Mouse (Mus musculus): ENCODE results near the gene Spats2. TPM values are rescaled to one million over a fixed set of nuclear protein-coding genes. Genes with fewer than 3 reads are reported as not detected.

The Spats2 gene
- total RNA-seq, 2 experiments from 2014 or later: 4.5 to 4.6 TPM

GRCm38 (mm10) chr15:99259730-99260252 lies 134.1 kb downstream of the Spats2 start:
- peak; percentile 76 for DNase-seq

- no peak for DNase-seq
Measured at GRCm38 (mm10) chr15:99262702-99263101, 137.0 kb downstream of the Spats2 start.

Small RNA genes lying within 50 kb of the gene (microRNA-seq; reads per million reads assigned to microRNA genes)
- 0 to 0.26 reads per million in 2 experiments for gene Mir6960 (ENCODE audit: borderline replicate concordance in 2 of 2)

Other genes with a start within 250 kb of the Spats2 start
- gene Rhebl1, start 231.4 kb upstream of the Spats2 start, total RNA-seq (2021): 1 to 10 TPM; 2.5 to 2.9 TPM
- gene Dhh, start 227.4 kb upstream of the Spats2 start, total RNA-seq (2021): 1 to 10 TPM; 1.2 to 2.3 TPM
- gene Lmbr1l, start 207.7 kb upstream of the Spats2 start, total RNA-seq (2021): 1 to 10 TPM; 6.1 to 6.6 TPM
- 10 to 100 TPM; 36.4 to 44.5 TPM for gene Tuba1b, start 191.4 kb upstream of the Spats2 start, total RNA-seq (2021)
- not detected for gene Gm49450, start 172.4 kb upstream of the Spats2 start, total RNA-seq (2021)
- gene Tuba1a, start 172.2 kb upstream of the Spats2 start, total RNA-seq (2021): 10 to 100 TPM; 43.5 to 52.6 TPM
- 10 to 100 TPM in 1 of 2 experiments, 1 to 10 TPM in 1; 7.1 to 10.7 TPM for gene Tuba1c, start 96.0 kb upstream of the Spats2 start, total RNA-seq (2021)
- 1 to 10 TPM in 1 of 2 experiments, under 1 TPM in 1; 0.75 to 1.4 TPM for gene Prph, start 70.7 kb upstream of the Spats2 start, total RNA-seq (2021)
- gene Troap, start 51.3 kb upstream of the Spats2 start, total RNA-seq (2021): under 1 TPM in 1 of 2 experiments, not detected in 1; 0.49 TPM
- gene C1ql4, start 38.1 kb upstream of the Spats2 start, total RNA-seq (2021): not detected
- under 1 TPM in 1 of 2 experiments, not detected in 1; 0.16 TPM for gene Dnajc22, start 32.7 kb upstream of the Spats2 start, total RNA-seq (2021)
- not detected for gene Kcnh3, start 98.9 kb downstream of the Spats2 start, total RNA-seq (2021)
- gene Mcrs1, start 126.0 kb downstream of the Spats2 start, total RNA-seq (2021): 10 to 100 TPM; 20.9 to 28.7 TPM
- 10 to 100 TPM; 20.0 to 20.7 TPM for gene Prpf40b, start 169.2 kb downstream of the Spats2 start, total RNA-seq (2021)
- not detected for gene Fam186b, start 170.0 kb downstream of the Spats2 start, total RNA-seq (2021)
- gene Fmnl3, start 244.6 kb downstream of the Spats2 start, total RNA-seq (2021): 1 to 10 TPM; 6.6 to 7.0 TPM